8 mouse cellular contexts compared by ENCODE assay signal in genomic region chr2:93461869-93462714, GRCm38 (mm10). TPM values are rescaled to one million over a fixed set of nuclear protein-coding genes. Genes with fewer than 3 reads are reported as not detected.
A peak's percentile ranks its signal among the peaks of the same experiment; 100 is the strongest.
DNase-seq lines count a peak whose midpoint lies in the region; ATAC-seq and TF ChIP-seq lines count a peak whose summit lies in the region.

No protein-coding gene starts in this region.

- DNase-seq in kidney, postnatal 0 days (ENCODE audit: low spot score): peak; percentile 96
- peak; percentile 94 for DNase-seq in liver, embryonic 11.5 days (ENCODE audit: low spot score)
- DNase-seq in spleen, postnatal 4 days (ENCODE audit: low spot score in 2 of 2): peak; percentile 99 to 100

- H3K9ac ChIP-seq in heart, embryonic 12.5 days: peak overlapping the region; percentile 74
- peak overlapping the region; percentile 58 for H3K9ac ChIP-seq in kidney, postnatal 0 days (ENCODE audit: low read depth, low read length)
- peak overlapping the region; percentile 75 for H3K9ac ChIP-seq in liver, embryonic 11.5 days (ENCODE audit: low read depth, low read length)

- no peaks in the 10 kb centered on the region for H3K9me3 ChIP-seq in heart, embryonic 12.5 days (replicated peaks)
- H3K9me3 ChIP-seq in kidney, postnatal 0 days (replicated peaks; ENCODE audit: low read length): no peaks in the 10 kb centered on the region
- H3K9me3 ChIP-seq in liver, embryonic 11.5 days (ENCODE audit: control insufficient read depth, low read length): no peaks in the 10 kb centered on the region

- H3K4me1 ChIP-seq in brown adipose tissue, adult 24 weeks (ENCODE audit: control insufficient read depth, insufficient read depth, insufficient read length, low read length): no peaks in the 10 kb centered on the region; the same call in 1 of the 2 replicates
- peaks cover 30% of the 10 kb centered on the region for H3K4me1 ChIP-seq in heart, embryonic 12.5 days (replicated peaks)
- H3K4me1 ChIP-seq in kidney, postnatal 0 days (replicated peaks; ENCODE audit: insufficient read depth, low read length): peaks cover 35% of the 10 kb centered on the region
- H3K4me1 ChIP-seq in liver, embryonic 11.5 days (replicated peaks; ENCODE audit: control insufficient read depth, insufficient read depth, low read length): peaks cover 28% of the 10 kb centered on the region

- peak; percentile 74 for ATAC-seq in CD4-positive, CD25-positive, alpha-beta regulatory T cell, adult 4 months
- peak; percentile 81 for ATAC-seq in erythroid progenitor cell, adult 5-6 weeks (replicated peaks; ENCODE audit: low FRiP score, poor library complexity, severe bottlenecking)
- ATAC-seq in heart, embryonic 12.5 days (ENCODE audit: insufficient number of reproducible peaks, low FRiP score): peak; percentile 96
- peak; percentile 93 for ATAC-seq in kidney, postnatal 0 days (replicated peaks; ENCODE audit: low FRiP score, low read depth)
- ATAC-seq in liver, embryonic 11.5 days (replicated peaks; ENCODE audit: low FRiP score): peak; percentile 97

- peak overlapping the region; percentile 66 for H3K4me3 ChIP-seq in brown adipose tissue, adult 24 weeks (ENCODE audit: insufficient read depth, low read depth, low read length)
- peak overlapping the region; percentile 59 for H3K4me3 ChIP-seq in heart, embryonic 12.5 days
- peak overlapping the region; percentile 49 for H3K4me3 ChIP-seq in kidney, postnatal 0 days (replicated peaks; ENCODE audit: low read depth, low read length)
- H3K4me3 ChIP-seq in liver, embryonic 11.5 days (ENCODE audit: low read depth, low read length): peak overlapping the region; percentile 67
- peak overlapping the region; percentile 90 for H3K4me3 ChIP-seq in myocyte

- H3K27ac ChIP-seq in brown adipose tissue, adult 24 weeks (replicated peaks; ENCODE audit: low read depth, low read length): no peak overlapping the region; the same call in 1 of the 2 replicates
- H3K27ac ChIP-seq in heart, embryonic 12.5 days (ENCODE audit: poor library complexity, severe bottlenecking): peak overlapping the region; percentile 39; the same call in 1 of the 2 replicates
- H3K27ac ChIP-seq in kidney, postnatal 0 days: peak overlapping the region; percentile 78
- H3K27ac ChIP-seq in liver, embryonic 11.5 days (ENCODE audit: low read depth, low read length): peak overlapping the region; percentile 70

- peaks cover 45% of the 10 kb centered on the region for H3K79me2 ChIP-seq in myocyte (ENCODE audit: control insufficient read depth, insufficient read depth)

- TF ChIP-seq CTCF in kidney, postnatal 0 days (IDR thresholded peaks at IDR 0.05; ENCODE audit: low read depth): no peak; the same call in 1 of the 2 replicates

- H3K27me3 ChIP-seq in heart, embryonic 12.5 days (replicated peaks): peaks cover 14% of the 10 kb centered on the region
- no peaks in the 10 kb centered on the region for H3K27me3 ChIP-seq in kidney, postnatal 0 days (ENCODE audit: insufficient read depth, low read length)
- H3K27me3 ChIP-seq in liver, embryonic 11.5 days (replicated peaks; ENCODE audit: control insufficient read depth, insufficient read depth, low read length): no peaks in the 10 kb centered on the region
- no peaks in the 10 kb centered on the region for H3K27me3 ChIP-seq in myocyte (ENCODE audit: control insufficient read depth, insufficient read depth, insufficient read length)

- H3K4me2 ChIP-seq in heart, embryonic 12.5 days: peak overlapping the region; percentile 93
- peak overlapping the region; percentile 80 for H3K4me2 ChIP-seq in kidney, postnatal 0 days (ENCODE audit: low read length)
- H3K4me2 ChIP-seq in liver, embryonic 11.5 days: peak overlapping the region; percentile 90
- peak overlapping the region; percentile 97 for H3K4me2 ChIP-seq in myocyte (ENCODE audit: low read depth)

- WGBS in heart, embryonic 12.5 days: 2% methylated on average over 41 of the region's 41 CpGs
- WGBS in kidney, postnatal 0 days: 2% methylated on average over 41 of the region's 41 CpGs
- 1% methylated on average over 41 of the region's 41 CpGs for WGBS in liver, embryonic 11.5 days

- H3K36me3 ChIP-seq in heart, embryonic 12.5 days: no peaks in the 10 kb centered on the region
- no peaks in the 10 kb centered on the region for H3K36me3 ChIP-seq in kidney, postnatal 0 days (ENCODE audit: insufficient read depth, low read length)
- H3K36me3 ChIP-seq in liver, embryonic 11.5 days (ENCODE audit: control insufficient read depth, insufficient read depth, low read length): no peaks in the 10 kb centered on the region
- peaks cover 4% of the 10 kb centered on the region for H3K36me3 ChIP-seq in myocyte (ENCODE audit: control insufficient read depth, insufficient read depth)

- TF ChIP-seq POLR2A in myocyte (IDR thresholded peaks at IDR 0.05; ENCODE audit: insufficient read length, low read depth): peak; percentile 71

- peak overlapping the region; percentile 11 for H3ac ChIP-seq in myocyte (ENCODE audit: control insufficient read depth, insufficient read length)

TF ChIP-seq in myocyte, 11 proteins besides CTCF, POLR2A, EP300 and RAD21:
- no peak for TF ChIP-seq E2F4 (IDR thresholded peaks at IDR 0.05; ENCODE audit: insufficient read depth)
- TF ChIP-seq TCF3 (IDR thresholded peaks at IDR 0.05; ENCODE audit: insufficient read length, low read depth): no peak
- TF ChIP-seq POLR2AphosphoS2 (IDR thresholded peaks at IDR 0.05; ENCODE audit: insufficient read length, low read depth): peak; percentile 65
- TF ChIP-seq MYOD1 (IDR thresholded peaks at IDR 0.05; ENCODE audit: control insufficient read depth in 1 of 3, insufficient read length in 2 of 3, low read depth in 2 of 3): peak in 2 of 3 experiments; percentile 56 to 84
- peak in 1 of 3 experiments; percentile 43 for TF ChIP-seq MYOG (IDR thresholded peaks at IDR 0.05; ENCODE audit: control insufficient read depth in 1 of 3, insufficient read depth in 1 of 3, insufficient read length in 2 of 3, low read depth in 2 of 3)
- no peak for TF ChIP-seq MAX (IDR thresholded peaks at IDR 0.05; ENCODE audit: low read depth)

RNA-seq across cellular contexts. Expression of gene Cd82, which starts 0.8 kb away (rescaled TPM):
- polyA plus RNA-seq in CD4-positive, CD25-positive, alpha-beta regulatory T cell, adult 4 months (2017; shearing (Covaris generic)): 1,000 to 10,000 TPM in 1 of 2 experiments, 100 to 1,000 TPM in 1; 432 to 1,042 TPM
- 13.8 and 22.5 TPM in 2 replicates for polyA plus RNA-seq in brown adipose tissue, adult 24 weeks (2012; ENCODE audit: insufficient read depth, insufficient read length, missing spikeins)
- total RNA-seq in erythroid progenitor cell, adult 5-6 weeks (2015; ENCODE audit: low replicate concordance): 310 and 373 TPM in 2 replicates
- 342 and 415 TPM in 2 replicates for total RNA-seq in erythroid progenitor cell, adult 5-6 weeks (2017; ENCODE audit: low replicate concordance)
- 18.3 and 19.6 TPM in 2 replicates for polyA plus RNA-seq in heart, embryonic 12.5 days (2016; fragmentation: Nextera tagmentation; extraction: Ambion mirVana)
- polyA plus RNA-seq in kidney, postnatal 0 days (2015; fragmentation: Nextera tagmentation; extraction: Ambion mirVana): 85.1 and 89.4 TPM in 2 replicates
- 16.5 and 16.9 TPM in 2 replicates for polyA plus RNA-seq in liver, embryonic 11.5 days (2014; fragmentation: Nextera tagmentation; extraction: Ambion mirVana)
- 411 TPM for polyA plus RNA-seq in myocyte (2012; fragmentation: generic; extraction: Trizol)
